Mouse (Mus musculus) CH12F3 (cell line): ENCODE results near the gene Tmem179b.

Experiments used
- in situ Hi-C: fragments of 300-500 bp; cut with MboI; formaldehyde crosslinking; loops from 2 replicates; pipeline ENCODE4 v1.14.3; 2020; ENCODE audit warnings: low sequenced_read_pairs

Tmem179b gene

GRCm38 (mm10) chr19:8774086-8774835 is at the start of gene Tmem179b:
Gene Tmem179b, minus strand, starts transcription at chr19:8774467.
- in situ Hi-C loops, result no loop called here

GRCm38 (mm10) chr19:8822696-8823095 is 48.4 kb upstream of the Tmem179b start:
- in situ Hi-C loops, result no loop called here

GRCm38 (mm10) chr19:8821146-8821545 is 46.9 kb upstream of the Tmem179b start:
- in situ Hi-C loops, result no loop called here

- in situ Hi-C loops, result no loop called here
Observed at GRCm38 (mm10) chr19:8820424-8820956, 46.2 kb upstream of the Tmem179b start.

- in situ Hi-C loops, result no loop called here
Observed at GRCm38 (mm10) chr19:8819596-8820423, 45.5 kb upstream of the Tmem179b start, which contains the start of gene Hnrnpul2. Gene Hnrnpul2, plus strand, starts transcription at chr19:8820010.

- in situ Hi-C loops, result no loop called here
Observed at GRCm38 (mm10) chr19:8818801-8819595, 44.7 kb upstream of the Tmem179b start, which contains the start of gene Ttc9c. Gene Ttc9c, minus strand, starts transcription at chr19:8819333.

- in situ Hi-C loops, result no loop called here
Observed at GRCm38 (mm10) chr19:8818301-8818798, 44.1 kb upstream of the Tmem179b start.

GRCm38 (mm10) chr19:8817001-8817400 is 42.7 kb upstream of the Tmem179b start:
- in situ Hi-C loops, result no loop called here

- in situ Hi-C loops, result no loop called here
Observed at GRCm38 (mm10) chr19:8815812-8816211, 41.5 kb upstream of the Tmem179b start.

- in situ Hi-C loops, result no loop called here
Observed at GRCm38 (mm10) chr19:8806810-8807209, 32.5 kb upstream of the Tmem179b start.

- in situ Hi-C loops, result no loop called here
Observed at GRCm38 (mm10) chr19:8803879-8804660, 29.8 kb upstream of the Tmem179b start.

- in situ Hi-C loops, result no loop called here
Observed at GRCm38 (mm10) chr19:8803204-8803780, 29.0 kb upstream of the Tmem179b start.

GRCm38 (mm10) chr19:8802130-8802821 is 28.0 kb upstream of the Tmem179b start, which contains the start of gene Zbtb3:
Gene Zbtb3, plus strand, starts transcription at chr19:8802555.
- in situ Hi-C loops, result no loop called here

GRCm38 (mm10) chr19:8798947-8799315 is 24.7 kb upstream of the Tmem179b start:
- in situ Hi-C loops, result no loop called here

- in situ Hi-C loops, result no loop called here
Observed at GRCm38 (mm10) chr19:8798264-8798946, 24.1 kb upstream of the Tmem179b start, which contains the start of gene Polr2g. Gene Polr2g, minus strand, starts transcription at chr19:8798577.

GRCm38 (mm10) chr19:8790171-8790570 is 15.9 kb upstream of the Tmem179b start:
- in situ Hi-C loops, result no loop called here

- in situ Hi-C loops, result no loop called here
Observed at GRCm38 (mm10) chr19:8789171-8789570, 14.9 kb upstream of the Tmem179b start.

GRCm38 (mm10) chr19:8788521-8788920 is 14.3 kb upstream of the Tmem179b start:
- in situ Hi-C loops, result no loop called here
